In genomic region chr3:51701281-51701751, GRCm38 (mm10) we compare ENCODE assay signal across 7 mouse cellular contexts. TPM values are rescaled to one million over a fixed set of nuclear protein-coding genes. Genes with fewer than 3 reads are reported as not detected.
DNase-seq lines count a peak whose midpoint lies in the region; ATAC-seq and TF ChIP-seq lines count a peak whose summit lies in the region.

No protein-coding gene starts in this region.

- peak; percentile 78; the same call in 1 of the 2 replicates for TF ChIP-seq EP300 in heart, adult 2 months (IDR thresholded peaks at IDR 0.05; ENCODE audit: insufficient read depth, low read depth, low read length)

- ATAC-seq in embryonic facial prominence, embryonic 12.5 days (ENCODE audit: insufficient number of reproducible peaks, insufficient read depth, low FRiP score, low TSS enrichment): peak; percentile 94
- ATAC-seq in limb, embryonic 11.5 days (ENCODE audit: insufficient number of reproducible peaks, low FRiP score, low TSS enrichment, low read depth): peak; percentile 92
- peak; percentile 96 for ATAC-seq in midbrain, embryonic 14.5 days (ENCODE audit: low FRiP score, low TSS enrichment)

- no peak for TF ChIP-seq POLR2A in heart, adult 2 months (IDR thresholded peaks at IDR 0.05; ENCODE audit: insufficient read depth, low read depth, low read length)
- TF ChIP-seq POLR2A in kidney, adult 2 months (IDR thresholded peaks at IDR 0.05; ENCODE audit: low read depth, low read length): no peak

- peaks cover 6% of the 10 kb centered on the region; the same call in 1 of the 2 replicates for H3K36me3 ChIP-seq in embryonic facial prominence, embryonic 12.5 days
- no peaks in the 10 kb centered on the region for H3K36me3 ChIP-seq in heart, adult 2 months (ENCODE audit: control insufficient read depth, insufficient read depth, low read length)
- H3K36me3 ChIP-seq in kidney, adult 2 months (ENCODE audit: control insufficient read depth, insufficient read depth, low read length): no peaks in the 10 kb centered on the region
- no peaks in the 10 kb centered on the region for H3K36me3 ChIP-seq in limb, embryonic 11.5 days (ENCODE audit: control insufficient read depth, insufficient read depth, low read length)
- H3K36me3 ChIP-seq in midbrain, embryonic 14.5 days (ENCODE audit: control insufficient read depth, insufficient read depth, low read length): no peaks in the 10 kb centered on the region

- H3K27ac ChIP-seq in embryonic facial prominence, embryonic 12.5 days: peak overlapping the region; percentile 91
- peak overlapping the region; percentile 72 for H3K27ac ChIP-seq in heart, adult 2 months
- H3K27ac ChIP-seq in kidney, adult 2 months (ENCODE audit: insufficient read depth, low read depth, low read length): peak overlapping the region; percentile 37; the same call in 1 of the 2 replicates
- peak overlapping the region; percentile 65 for H3K27ac ChIP-seq in limb, embryonic 11.5 days (replicated peaks; ENCODE audit: low read depth, low read length)
- peak overlapping the region; percentile 96 for H3K27ac ChIP-seq in midbrain, embryonic 14.5 days (replicated peaks; ENCODE audit: low read depth, low read length)

- intact Hi-C loops in heart, adult 2 months (cut with DNase I): loop anchor here (1.0 to 10.0 kb wide), 6 partner anchors 36 to 541 kb away; no protein-coding TSS in a partner anchor

- peak overlapping the region; percentile 20; the same call in 1 of the 2 replicates for H3K9ac ChIP-seq in embryonic facial prominence, embryonic 12.5 days
- peak overlapping the region; percentile 48 for H3K9ac ChIP-seq in heart, adult 2 months (ENCODE audit: low read depth, low read length)
- H3K9ac ChIP-seq in limb, embryonic 11.5 days (ENCODE audit: low read length): peak overlapping the region; percentile 51
- peak overlapping the region; percentile 60 for H3K9ac ChIP-seq in midbrain, embryonic 14.5 days (replicated peaks; ENCODE audit: low read length)

- H3K4me1 ChIP-seq in embryonic facial prominence, embryonic 12.5 days: peaks cover 31% of the 10 kb centered on the region
- peaks cover 3% of the 10 kb centered on the region; the same call in 1 of the 2 replicates for H3K4me1 ChIP-seq in heart, adult 2 months (ENCODE audit: control insufficient read depth, insufficient read depth, low read length)
- H3K4me1 ChIP-seq in kidney, adult 2 months (ENCODE audit: control insufficient read depth, insufficient read depth, low read length): peaks cover 7% of the 10 kb centered on the region; the same call in 1 of the 2 replicates
- H3K4me1 ChIP-seq in limb, embryonic 11.5 days (ENCODE audit: control insufficient read depth, insufficient read depth, low read length): peaks cover 18% of the 10 kb centered on the region
- H3K4me1 ChIP-seq in midbrain, embryonic 14.5 days (ENCODE audit: control insufficient read depth, insufficient read depth, low read length): peaks cover 37% of the 10 kb centered on the region

- peak overlapping the region; percentile 49 for H3K4me2 ChIP-seq in embryonic facial prominence, embryonic 12.5 days (replicated peaks)
- H3K4me2 ChIP-seq in limb, embryonic 11.5 days (ENCODE audit: low read depth, severe bottlenecking): peak overlapping the region; percentile 55
- H3K4me2 ChIP-seq in midbrain, embryonic 14.5 days (ENCODE audit: low read length): peak overlapping the region; percentile 58

- no peaks in the 10 kb centered on the region for H3K79me2 ChIP-seq in heart, adult 2 months (replicated peaks; ENCODE audit: control insufficient read depth, insufficient read depth, low read length)

- no peaks in the 10 kb centered on the region for H3K9me3 ChIP-seq in embryonic facial prominence, embryonic 12.5 days
- no peaks in the 10 kb centered on the region for H3K9me3 ChIP-seq in limb, embryonic 11.5 days (ENCODE audit: control insufficient read depth, low read length)
- no peaks in the 10 kb centered on the region for H3K9me3 ChIP-seq in midbrain, embryonic 14.5 days (ENCODE audit: control insufficient read depth, low read length)

- H3K27me3 ChIP-seq in embryonic facial prominence, embryonic 12.5 days: no peaks in the 10 kb centered on the region
- no peaks in the 10 kb centered on the region for H3K27me3 ChIP-seq in heart, adult 2 months (ENCODE audit: control insufficient read depth, insufficient read depth, low read length)
- no peaks in the 10 kb centered on the region for H3K27me3 ChIP-seq in kidney, adult 2 months (replicated peaks; ENCODE audit: control insufficient read depth, insufficient read depth, low read length)
- no peaks in the 10 kb centered on the region for H3K27me3 ChIP-seq in limb, embryonic 11.5 days (ENCODE audit: control insufficient read depth, insufficient read depth, low read length)
- H3K27me3 ChIP-seq in midbrain, embryonic 14.5 days (ENCODE audit: control insufficient read depth, insufficient read depth, low read length): no peaks in the 10 kb centered on the region

- no peak; the same call in 1 of the 2 replicates for TF ChIP-seq CTCF in heart, adult 2 months (IDR thresholded peaks at IDR 0.05)
- TF ChIP-seq CTCF in kidney, adult 2 months (conservative IDR thresholded peaks at IDR 0.05; ENCODE audit: insufficient read depth, insufficient read length, low read depth, low read length): peak; percentile 70

- WGBS in embryonic facial prominence, embryonic 12.5 days: under 1% methylated on average over 27 of the region's 27 CpGs
- WGBS in heart, adult 2 months: under 1% methylated on average over 27 of the region's 27 CpGs
- WGBS in kidney, adult 2 months: under 1% methylated on average over 27 of the region's 27 CpGs
- under 1% methylated on average over 27 of the region's 27 CpGs for WGBS in limb, embryonic 11.5 days
- WGBS in midbrain, embryonic 14.5 days: under 1% methylated on average over 27 of the region's 27 CpGs

- peak overlapping the region; percentile 18 for H3K4me3 ChIP-seq in embryonic facial prominence, embryonic 12.5 days
- H3K4me3 ChIP-seq in heart, adult 2 months: peak overlapping the region; percentile 51
- H3K4me3 ChIP-seq in kidney, adult 2 months (ENCODE audit: insufficient read depth, low read depth, low read length): peak overlapping the region; percentile 55
- peak overlapping the region; percentile 16; the same call in 1 of the 2 replicates for H3K4me3 ChIP-seq in limb, embryonic 11.5 days (ENCODE audit: low read depth, low read length)
- H3K4me3 ChIP-seq in midbrain, embryonic 14.5 days (replicated peaks; ENCODE audit: low read depth, low read length): peak overlapping the region; percentile 26

- DNase-seq in adrenal gland, postnatal 4 days (ENCODE audit: low spot score in 2 of 2): peak; percentile 41 to 59
- DNase-seq in heart, adult 2 months: peak; percentile 83 to 85
- DNase-seq in kidney, adult 2 months: peak; percentile 58
- peak; percentile 94 for DNase-seq in limb, embryonic 11.5 days (ENCODE audit: low spot score)
- peak; percentile 96 for DNase-seq in midbrain, embryonic 14.5 days
- DNase-seq in spleen, adult 18-20 months: peak; percentile 31 to 55

RNA-seq across cellular contexts. Expression of gene Mgst2, which starts 41.2 kb away (rescaled TPM):
- 10 to 100 TPM; 63.7 to 69.5 TPM for total RNA-seq in adrenal gland, postnatal 4 days (2021)
- polyA plus RNA-seq in embryonic facial prominence, embryonic 12.5 days (2016; fragmentation: Nextera tagmentation; extraction: Ambion mirVana): 1.3 and 1.7 TPM in 2 replicates
- under 1 TPM; 0.43 to 0.60 TPM for total RNA-seq in heart, adult 2 months (2021)
- 0.06 and 1.4 TPM in 2 replicates for polyA plus RNA-seq in heart, adult 2 months (2012; rRNA removed)
- 0.11 and 0.55 TPM in 2 replicates for polyA plus RNA-seq in kidney, adult 2 months (2012; rRNA removed)
- 0.64 and 0.77 TPM in 2 replicates for polyA plus RNA-seq in limb, embryonic 11.5 days (2014; fragmentation: Nextera tagmentation; extraction: Ambion mirVana)
- polyA plus RNA-seq in midbrain, embryonic 14.5 days (2014; fragmentation: Nextera tagmentation; extraction: Ambion mirVana): 0.46 and 0.86 TPM in 2 replicates

Comparison
In these comparisons a context has a peak if more than half of its experiments do, and no peak if none do; other contexts are left out.
1. Peak in every context shown above with its lines: DNase-seq, ATAC-seq, H3K4me3 ChIP-seq and H3K27ac ChIP-seq.
2. DNase-seq: peak in every context shown above with its lines; median percentile 96 in midbrain, embryonic 14.5 days; 94 in limb, embryonic 11.5 days; 84 in heart, adult 2 months; 58 in kidney, adult 2 months; 50 in adrenal gland, postnatal 4 days; 43 in spleen, adult 18-20 months.
3. H3K27ac ChIP-seq: peak in every context shown above with its lines; median percentile 96 in midbrain, embryonic 14.5 days; 91 in embryonic facial prominence, embryonic 12.5 days; 72 in heart, adult 2 months; 65 in limb, embryonic 11.5 days; 37 in kidney, adult 2 months.